Mouse (Mus musculus) kidney, embryonic 16.5 days (tissue): ENCODE data around the gene Ndufaf3. TPM values are rescaled to one million over a fixed set of nuclear protein-coding genes. Genes with fewer than 3 reads are reported as not detected.

Source experiments
- ATAC-seq: fragments of 200-750 bp; cut with Nextera tagmentation; 2 replicates; pipeline ENCODE4 v1.8.0; 2017; ENCODE audit warnings: moderate TSS enrichment; ENCODE audit not compliant: low FRiP score, low TSS enrichment
- H3K27ac ChIP-seq: fragments of 300-500 bp; sonication (generic); 2 replicates; pipeline ENCODE4 v1.5.1; 2014; ENCODE audit warnings: low read length
- H3K27me3 ChIP-seq: fragments of 300-500 bp; sonication (generic); 2 replicates; pipeline ENCODE4 v1.6.1; 2014; ENCODE audit warnings: low read length, control low read depth, mixed read lengths; ENCODE audit not compliant: insufficient read depth
- H3K36me3 ChIP-seq: fragments of 300-500 bp; sonication (generic); 2 replicates; pipeline ENCODE4 v1.6.1; 2014; ENCODE audit warnings: low read length, control low read depth, mixed read lengths; ENCODE audit not compliant: insufficient read depth
- H3K4me1 ChIP-seq: fragments of 300-500 bp; sonication (generic); 2 replicates; pipeline ENCODE4 v1.6.1; 2014; ENCODE audit warnings: low read length, control low read depth, mixed read lengths; ENCODE audit not compliant: insufficient read depth
- H3K4me2 ChIP-seq: fragments of 300-500 bp; sonication (generic); replicated peaks from 2 replicates; pipeline ENCODE4 v1.6.1; 2014; ENCODE audit warnings: low read depth, low read length
- H3K4me3 ChIP-seq: fragments of 300-500 bp; sonication (generic); 2 replicates; pipeline ENCODE4 v1.5.1; 2014; ENCODE audit warnings: mild to moderate bottlenecking, low read length
- H3K9ac ChIP-seq: fragments of 300-500 bp; sonication (generic); replicated peaks from 2 replicates; pipeline ENCODE4 v1.6.1; 2014; ENCODE audit warnings: low read length
- H3K9me3 ChIP-seq: fragments of 300-500 bp; sonication (generic); 2 replicates; pipeline ENCODE4 v1.6.1; 2016; ENCODE audit warnings: low read length, control low read depth
- WGBS: fragments of 180-500 bp; shearing (Covaris S2); extraction: QIAGEN DNeasy Blood & Tissue Kit; methylation state at CpG from one replicate; pipeline ENCODE4 v1.1.7; 2014; 5-methylcytosine and 5-hydroxymethylcytosine counted together
- microRNA counts: library from miRNA; unstranded; fragments of <30 nt; microRNA quantifications from one replicate; lab custom pipeline; 2016
- microRNA-seq: library from miRNA; unstranded; fragments of <30 nt; microRNA quantifications from one replicate; pipeline ENCODE4, GENCODE M21; 2016
- polyA plus RNA-seq: library from polyadenylated mRNA; unstranded; fragments of >200 nt; fragmentation: Nextera tagmentation; extraction: Ambion mirVana; gene quantifications from 2 replicates; pipeline ENCODE4 v1.2.1, GENCODE M21; 2015

The Ndufaf3 gene
- polyA plus RNA-seq, 1 experiment from 2014 or later = 47.6 TPM

DNA sequence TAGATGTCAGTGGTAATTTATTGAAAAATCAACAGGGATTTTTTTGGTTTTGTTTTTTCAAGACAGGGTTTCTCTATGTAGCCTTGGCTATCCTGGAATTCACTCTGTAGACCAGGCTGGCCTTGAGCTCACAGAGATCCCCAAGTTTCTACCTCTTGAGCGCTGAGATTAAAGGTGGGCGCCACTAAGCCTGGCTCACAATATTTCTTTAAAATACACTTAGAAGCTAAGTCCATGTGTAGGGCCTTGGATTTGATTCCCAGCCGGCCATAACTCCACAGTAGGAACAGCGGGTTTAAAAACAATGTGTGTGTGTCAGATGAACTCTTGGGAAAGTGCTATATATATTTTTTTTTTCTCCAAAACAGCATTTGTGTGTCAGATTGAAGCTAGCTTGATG is 43.9 kb downstream of the Ndufaf3 start:
- H3K4me1 ChIP-seq = peaks cover 9% of the 10 kb centered on the region

DNA sequence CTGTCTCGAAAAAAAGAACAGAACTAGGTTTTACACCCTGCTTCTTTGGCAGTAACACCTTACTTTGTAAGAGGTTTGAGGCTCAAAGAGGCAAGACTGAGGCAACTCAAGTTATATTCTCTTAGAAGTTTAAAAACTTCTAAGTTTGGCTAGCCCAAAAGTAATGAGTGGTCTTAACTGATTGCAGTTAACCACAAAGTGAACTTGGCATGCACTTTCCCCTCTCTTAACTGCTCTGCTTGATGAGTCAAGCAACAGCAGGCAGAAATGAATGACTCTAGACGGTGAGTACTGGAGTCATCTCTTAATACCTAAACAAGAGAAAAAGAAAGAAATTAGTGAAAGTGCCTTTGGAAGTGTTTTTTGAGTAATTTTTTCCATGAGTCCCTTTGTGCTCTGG is 45.6 kb downstream of the Ndufaf3 start:
- 85% methylated on average over 2 of the region's 2 CpGs for WGBS

More for the DNA sequence above, 43.9 kb downstream of the Ndufaf3 start:
- Histone ChIP-seq H3K4me3 (no peak overlapping the region), H3K27me3 (no peaks in the 10 kb centered on the region), H3K4me2 (no peak overlapping the region), H3K9me3 (no peaks in the 10 kb centered on the region), H3K36me3 (peaks cover 5% of the 10 kb centered on the region), H3K9ac (no peak overlapping the region), H3K27ac (no peak overlapping the region)
- 95% methylated on average over 4 of the region's 4 CpGs for WGBS
- no peak for ATAC-seq

DNA sequence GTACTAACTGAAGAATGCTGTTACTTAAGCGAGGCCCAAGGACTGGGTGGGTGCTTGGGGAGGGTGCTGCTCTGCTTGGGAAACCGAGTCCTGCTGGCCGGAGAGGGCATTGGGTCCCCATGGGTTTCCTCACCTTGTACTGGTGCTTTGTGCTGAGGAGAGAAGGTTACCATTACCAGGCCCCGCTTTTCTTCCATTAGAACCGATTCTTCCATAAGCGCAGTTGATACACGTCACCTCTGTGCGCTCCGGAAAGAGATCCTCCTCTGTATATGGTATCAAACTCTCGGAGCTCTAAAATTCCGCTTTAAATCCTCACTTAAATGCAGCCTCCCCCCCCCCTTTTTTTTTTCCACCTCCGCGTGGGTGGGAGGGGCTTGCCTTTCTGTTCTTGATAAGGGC is 49.3 kb downstream of the Ndufaf3 start:
- 1% methylated on average over 13 of the region's 13 CpGs for WGBS
- H3K4me3 ChIP-seq = peak overlapping the region; percentile 98
- H3K9me3 ChIP-seq = no peaks in the 10 kb centered on the region
- H3K27me3 ChIP-seq = no peaks in the 10 kb centered on the region
- peak; percentile 13; the same call in 1 of the 2 replicates for ATAC-seq
- H3K4me2 ChIP-seq = peak overlapping the region; percentile 82
- peak overlapping the region; percentile 99 for H3K9ac ChIP-seq
- H3K4me1 ChIP-seq = peaks cover 15% of the 10 kb centered on the region
- H3K27ac ChIP-seq = peak overlapping the region; percentile 100
- peaks cover 26% of the 10 kb centered on the region for H3K36me3 ChIP-seq

More for the DNA sequence above, 45.6 kb downstream of the Ndufaf3 start:
- no peak overlapping the region for H3K4me3 ChIP-seq
- no peaks in the 10 kb centered on the region for H3K9me3 ChIP-seq
- no peak overlapping the region for H3K27ac ChIP-seq
- H3K4me2 ChIP-seq = no peak overlapping the region
- peaks cover 4% of the 10 kb centered on the region; the same call in 1 of the 2 replicates for H3K36me3 ChIP-seq
- ATAC-seq = no peak
- no peaks in the 10 kb centered on the region for H3K27me3 ChIP-seq
- no peak overlapping the region for H3K9ac ChIP-seq
- peaks cover 9% of the 10 kb centered on the region for H3K4me1 ChIP-seq

DNA sequence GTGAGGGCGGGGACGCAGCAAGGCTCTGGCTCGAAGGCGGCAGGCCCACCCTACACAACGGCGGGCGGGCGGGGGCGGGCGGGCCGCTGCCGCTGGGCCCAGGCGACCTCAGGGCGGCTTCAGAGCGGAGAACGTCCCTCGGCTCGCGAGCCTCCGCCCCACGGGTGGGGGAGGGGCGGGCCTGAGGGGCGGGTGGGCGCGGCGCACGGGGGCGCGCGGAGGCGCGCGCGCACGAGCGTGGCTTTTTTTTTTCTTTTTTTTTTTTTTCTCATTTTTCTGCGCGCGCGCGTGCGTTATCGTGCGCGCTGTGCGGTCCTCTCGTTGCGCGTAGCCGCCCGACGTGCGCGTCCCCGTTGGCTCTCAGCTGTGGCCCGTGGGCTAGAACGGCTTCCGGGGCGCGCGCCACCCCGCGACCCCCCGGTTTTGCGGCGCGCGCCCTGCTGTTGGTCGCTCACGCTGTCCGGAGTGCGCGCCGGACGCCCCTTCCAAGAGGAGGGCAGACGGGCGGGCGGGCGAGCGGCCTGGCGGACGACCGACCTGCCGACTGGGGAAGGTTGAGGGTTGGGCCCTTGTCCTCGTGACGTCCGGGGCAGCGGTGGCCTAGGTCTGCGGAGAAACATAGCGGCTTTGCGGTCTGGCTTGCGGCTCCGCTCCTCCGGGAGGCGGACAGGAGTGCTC is 49.8 kb downstream of the Ndufaf3 start:
- WGBS = under 1% methylated on average over 72 of the region's 95 CpGs
- H3K9me3 ChIP-seq = no peaks in the 10 kb centered on the region
- peak overlapping the region; percentile 98 for H3K4me3 ChIP-seq
- H3K4me2 ChIP-seq = peak overlapping the region; percentile 82
- peak overlapping the region; percentile 100 for H3K27ac ChIP-seq
- H3K9ac ChIP-seq = peak overlapping the region; percentile 99
- ATAC-seq = peak; percentile 82
- peaks cover 31% of the 10 kb centered on the region for H3K36me3 ChIP-seq
- no peaks in the 10 kb centered on the region for H3K27me3 ChIP-seq
- H3K4me1 ChIP-seq = peaks cover 15% of the 10 kb centered on the region

DNA sequence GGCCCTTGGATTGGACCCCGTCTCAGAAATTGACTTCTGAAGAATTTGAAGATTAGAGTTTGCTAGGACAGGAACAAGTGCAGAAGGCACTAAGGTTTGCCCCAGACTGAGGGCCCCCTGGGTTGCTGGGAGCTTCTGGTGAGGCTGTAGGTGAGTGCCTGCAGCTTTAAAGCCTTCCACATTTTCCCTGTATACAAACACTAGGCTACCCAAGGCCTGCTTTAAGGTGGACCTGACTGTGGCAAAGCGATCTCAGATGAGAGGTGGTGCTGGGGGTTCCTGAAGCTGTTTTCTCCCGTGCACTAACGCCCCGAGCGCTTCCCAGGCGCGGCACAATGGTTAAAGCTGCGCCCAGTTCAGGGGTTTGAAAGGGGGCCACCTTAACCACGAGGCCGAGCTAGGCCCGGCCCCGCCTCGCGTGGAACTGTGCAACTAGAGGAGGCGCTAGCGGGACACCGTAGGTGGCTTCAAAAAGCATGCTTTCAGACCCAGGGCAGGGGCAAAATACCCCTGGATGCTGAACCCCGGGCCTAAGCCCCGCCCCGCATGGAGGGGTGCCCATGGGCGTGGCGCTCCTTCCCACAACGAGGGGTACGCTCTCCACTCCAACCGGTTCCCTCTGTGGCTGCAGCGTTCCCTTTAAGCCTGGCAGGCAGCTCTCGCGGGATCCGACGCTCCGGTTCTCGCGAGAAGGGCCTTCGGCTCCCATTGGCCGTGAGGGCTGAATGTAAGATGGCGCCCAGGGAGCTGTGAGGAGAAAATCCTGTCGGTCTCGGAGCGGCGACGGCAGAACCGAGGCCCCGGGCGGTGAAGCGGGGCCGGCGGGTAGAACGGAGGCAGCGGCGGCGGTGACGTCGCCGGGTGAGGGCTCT is 50.6 kb downstream of the Ndufaf3 start, which contains the start of gene Qrich1:
Gene Qrich1 (plus strand): TSS at position 427 of the 872 bp plus-strand sequence.
- Histone ChIP-seq H3K9me3 (no peaks in the 10 kb centered on the region), H3K27me3 (no peaks in the 10 kb centered on the region), H3K36me3 (peaks cover 38% of the 10 kb centered on the region), H3K4me2 (peak within 1 kb of the TSS; percentile 82), H3K4me1 (peaks cover 15% of the 10 kb centered on the region), H3K4me3 (peak within 1 kb of the TSS; percentile 98), H3K27ac (peak within 1 kb of the TSS; percentile 100), H3K9ac (peak within 1 kb of the TSS; percentile 99)
- WGBS = under 1% methylated on average over 55 of the region's 55 CpGs
- peak; percentile 97 for ATAC-seq

MicroRNA genes within 50 kb of the gene (microRNA counts, 519-probe panel; counts per million panel counts)
- microRNA mmu-miR-191 (lab: Ali Mortazavi, UCI) (3,381 counts per million, percentile 78 among the panel's probes with 10 or more counts), microRNA mmu-miR-425 (lab: Ali Mortazavi, UCI) (3,129 counts per million, percentile 73 among the panel's probes with 10 or more counts)

Small RNA genes within 50 kb of the gene (microRNA-seq; reads per million reads assigned to microRNA genes)
- gene Gm24083 (not detected), gene Mir191 (not detected), gene Mir425 (1,812 reads per million, percentile 84 among the genes with 10 or more reads in this experiment)

Other genes starting within 250 kb of the Ndufaf3 start
- 686 and 695 TPM in 2 replicates for gene Gpx1, start 228.5 kb downstream of the Ndufaf3 start, polyA plus RNA-seq
- gene Usp4, start 219.6 kb downstream of the Ndufaf3 start, polyA plus RNA-seq = 113 and 119 TPM in 2 replicates
- 0.62 and 1.2 TPM in 2 replicates for gene 1700102P08Rik, start 174.6 kb downstream of the Ndufaf3 start, polyA plus RNA-seq
- gene Ccdc36, start 138.9 kb downstream of the Ndufaf3 start, polyA plus RNA-seq = 1.5 and 1.7 TPM in 2 replicates
- not detected in 2 replicates for gene BC048562, start 131.0 kb downstream of the Ndufaf3 start, polyA plus RNA-seq
- 77.0 and 82.4 TPM in 2 replicates for gene Ccdc71, start 106.9 kb downstream of the Ndufaf3 start, polyA plus RNA-seq
- 38.8 and 41.6 TPM in 2 replicates for gene Klhdc8b, start 105.9 kb downstream of the Ndufaf3 start, polyA plus RNA-seq
- 68.5 and 73.6 TPM in 2 replicates for gene Lamb2, start 87.7 kb downstream of the Ndufaf3 start, polyA plus RNA-seq
- 79.1 and 82.0 TPM in 2 replicates for gene Usp19, start 76.8 kb downstream of the Ndufaf3 start, polyA plus RNA-seq
- 127 and 140 TPM in 2 replicates for gene Qars, start 59.7 kb downstream of the Ndufaf3 start, polyA plus RNA-seq
- 129 and 135 TPM in 2 replicates for gene Qrich1, start 50.6 kb downstream of the Ndufaf3 start, polyA plus RNA-seq
- gene Impdh2, start 7.1 kb downstream of the Ndufaf3 start, polyA plus RNA-seq = 188 and 198 TPM in 2 replicates
- 200 TPM in 2 replicates for gene Dalrd3, start 2.5 kb upstream of the Ndufaf3 start, polyA plus RNA-seq
- gene Wdr6, start 11.3 kb upstream of the Ndufaf3 start, polyA plus RNA-seq = 148 and 150 TPM in 2 replicates
- 10.8 and 11.0 TPM in 2 replicates for gene P4htm, start 30.2 kb upstream of the Ndufaf3 start, polyA plus RNA-seq
- gene Arih2, start 82.0 kb upstream of the Ndufaf3 start, polyA plus RNA-seq = 52.7 and 58.2 TPM in 2 replicates
- gene Slc25a20, start 94.7 kb upstream of the Ndufaf3 start, polyA plus RNA-seq = 60.4 and 61.7 TPM in 2 replicates
- gene Prkar2a, start 121.9 kb upstream of the Ndufaf3 start, polyA plus RNA-seq = 19.8 and 20.2 TPM in 2 replicates
- gene Ip6k2, start 216.4 kb upstream of the Ndufaf3 start, polyA plus RNA-seq = 100 and 109 TPM in 2 replicates
- gene Nckipsd, start 240.9 kb upstream of the Ndufaf3 start, polyA plus RNA-seq = 17.7 and 23.6 TPM in 2 replicates